Mouse (Mus musculus) lung, embryonic 16.5 days (tissue): Measurements from ENCODE around the gene Mtmr3. TPM values are rescaled to one million over a fixed set of nuclear protein-coding genes. Genes with fewer than 3 reads are reported as not detected.
A peak's percentile ranks its signal among the peaks of the same experiment; 100 is the strongest.
"Not testable (repeated sequence)": the region's sequence is repeated elsewhere in the genome, so short reads cannot be mapped to it uniquely, and the experiment has no call there.

Source experiments
- ATAC-seq: fragments of 200-750 bp; cut with Nextera tagmentation; 2 replicates; pipeline ENCODE4 v1.8.0; 2017; ENCODE audit warnings: low read depth, mild to moderate bottlenecking, moderate library complexity
- H3K27ac ChIP-seq: fragments of 300-500 bp; sonication (generic); 2 replicates; pipeline ENCODE4 v1.5.1; 2014; ENCODE audit warnings: mild to moderate bottlenecking, control low read depth, low read length
- H3K27me3 ChIP-seq: fragments of 300-500 bp; sonication (generic); 2 replicates; pipeline ENCODE4 v1.6.1; 2014; ENCODE audit warnings: low read depth, low read length, mixed read lengths; ENCODE audit not compliant: control insufficient read depth, insufficient read depth
- H3K36me3 ChIP-seq: fragments of 300-500 bp; sonication (generic); 2 replicates; pipeline ENCODE4 v1.6.1; 2014; ENCODE audit warnings: low read length; ENCODE audit not compliant: control insufficient read depth, insufficient read depth
- H3K4me1 ChIP-seq: fragments of 300-500 bp; sonication (generic); replicated peaks from 2 replicates; pipeline ENCODE4 v1.6.1; 2014; ENCODE audit warnings: low read length, mixed read lengths; ENCODE audit not compliant: control insufficient read depth, insufficient read depth
- H3K4me2 ChIP-seq: fragments of 300-500 bp; sonication (generic); 2 replicates; pipeline ENCODE4 v1.6.1; 2014; ENCODE audit warnings: low read depth, low read length, control low read depth
- H3K4me3 ChIP-seq: fragments of 300-500 bp; sonication (generic); 2 replicates; pipeline ENCODE4 v1.5.1; 2014; ENCODE audit warnings: mild to moderate bottlenecking, low read length, control low read depth
- H3K9ac ChIP-seq: fragments of 300-500 bp; sonication (generic); 2 replicates; pipeline ENCODE4 v1.6.1; 2014; ENCODE audit warnings: low read length, control low read depth
- H3K9me3 ChIP-seq: fragments of 300-500 bp; sonication (generic); 2 replicates; pipeline ENCODE4 v1.6.1; 2016; ENCODE audit warnings: low read length; ENCODE audit not compliant: control insufficient read depth
- WGBS: fragments of 180-500 bp; shearing (Covaris S2); extraction: QIAGEN DNeasy Blood & Tissue Kit; methylation state at CpG from one replicate; pipeline ENCODE4 v1.1.7; 2014; 5-methylcytosine and 5-hydroxymethylcytosine counted together
- polyA plus RNA-seq: library from polyadenylated mRNA; unstranded; fragments of >200 nt; fragmentation: Nextera tagmentation; extraction: Ambion mirVana; gene quantifications from 2 replicates; pipeline ENCODE4 v1.2.1, GENCODE M21; 2015

Gene Mtmr3
- polyA plus RNA-seq, 1 experiment from 2014 or later, result 26.1 TPM

- Histone ChIP-seq H3K27ac (no peak overlapping the region), H3K4me1 (no peaks in the 10 kb centered on the region; the same call in 1 of the 2 replicates), H3K9ac (no peak overlapping the region), H3K4me2 (no peak overlapping the region), H3K36me3 (no peaks in the 10 kb centered on the region), H3K4me3 (no peak overlapping the region), H3K9me3 (no peaks in the 10 kb centered on the region), H3K27me3 (no peaks in the 10 kb centered on the region)
- WGBS, result 47% methylated on average over 2 of the region's 2 CpGs
- ATAC-seq, result 0 out of 2 replicates have a peak, but pooled peaks have one; percentile 12
Observed at GRCm38 (mm10) chr11:4578682-4579081, 16.0 kb downstream of the Mtmr3 start.

GRCm38 (mm10) chr11:4577079-4577478 lies 17.6 kb downstream of the Mtmr3 start:
- no peak overlapping the region for H3K27ac ChIP-seq
- H3K36me3 ChIP-seq, result no peaks in the 10 kb centered on the region
- no peak for ATAC-seq
- H3K4me3 ChIP-seq, result no peak overlapping the region
- H3K9ac ChIP-seq, result no peak overlapping the region
- no peaks in the 10 kb centered on the region for H3K27me3 ChIP-seq
- no peaks in the 10 kb centered on the region for H3K4me1 ChIP-seq
- H3K4me2 ChIP-seq, result no peak overlapping the region
- 74% methylated on average over 2 of the region's 2 CpGs for WGBS
- H3K9me3 ChIP-seq, result no peaks in the 10 kb centered on the region

- 73% methylated on average over 2 of the region's 2 CpGs for WGBS
- H3K27ac ChIP-seq, ATAC-seq, H3K4me3 ChIP-seq, H3K9ac ChIP-seq, H3K27me3 ChIP-seq, H3K4me2 ChIP-seq, H3K36me3 ChIP-seq, H3K9me3 ChIP-seq, H3K4me1 ChIP-seq: not testable (repeated sequence)
Observed at GRCm38 (mm10) chr11:4576090-4576732, 18.5 kb downstream of the Mtmr3 start.

GRCm38 (mm10) chr11:4571491-4571901 lies 23.2 kb downstream of the Mtmr3 start:
- H3K4me2 ChIP-seq, result no peak overlapping the region
- 73% methylated on average over 4 of the region's 4 CpGs for WGBS
- H3K9ac ChIP-seq, result no peak overlapping the region
- no peaks in the 10 kb centered on the region for H3K9me3 ChIP-seq
- H3K27me3 ChIP-seq, result no peaks in the 10 kb centered on the region
- no peak overlapping the region for H3K27ac ChIP-seq
- no peak overlapping the region for H3K4me3 ChIP-seq
- no peaks in the 10 kb centered on the region for H3K36me3 ChIP-seq
- H3K4me1 ChIP-seq, result 0 out of 2 replicates have a peak, but pooled peaks cover 3% of the 10 kb centered on the region
- ATAC-seq, result 0 out of 2 replicates have a peak, but pooled peaks have one; percentile 20

GRCm38 (mm10) chr11:4566333-4566732 lies 28.3 kb downstream of the Mtmr3 start:
- Histone ChIP-seq H3K9me3 (no peaks in the 10 kb centered on the region), H3K4me2 (no peak overlapping the region), H3K4me3 (no peak overlapping the region), H3K27ac (no peak overlapping the region), H3K4me1 (no peaks in the 10 kb centered on the region), H3K27me3 (no peaks in the 10 kb centered on the region), H3K36me3 (no peaks in the 10 kb centered on the region), H3K9ac (no peak overlapping the region)
- ATAC-seq, result no peak
- WGBS, result 91% methylated on average over 6 of the region's 6 CpGs

- 80% methylated on average over 2 of the region's 2 CpGs for WGBS
Observed at GRCm38 (mm10) chr11:4565545-4565944, 29.1 kb downstream of the Mtmr3 start.

GRCm38 (mm10) chr11:4553274-4554063 lies 41.2 kb downstream of the Mtmr3 start:
- no peaks in the 10 kb centered on the region for H3K27me3 ChIP-seq
- 86% methylated on average over 2 of the region's 2 CpGs for WGBS
- H3K27ac ChIP-seq, result no peak overlapping the region
- ATAC-seq, result no peak
- H3K9me3 ChIP-seq, result no peaks in the 10 kb centered on the region
- H3K4me3 ChIP-seq, result no peak overlapping the region
- no peak overlapping the region for H3K9ac ChIP-seq
- no peak overlapping the region for H3K4me2 ChIP-seq
- H3K36me3 ChIP-seq, result no peaks in the 10 kb centered on the region
- H3K4me1 ChIP-seq, result no peaks in the 10 kb centered on the region

More at GRCm38 (mm10) chr11:4565545-4565944, 29.1 kb downstream of the Mtmr3 start:
- ATAC-seq, result no peak
- Histone ChIP-seq H3K36me3 (no peaks in the 10 kb centered on the region), H3K27ac (no peak overlapping the region), H3K4me3 (no peak overlapping the region), H3K27me3 (no peaks in the 10 kb centered on the region), H3K9me3 (no peaks in the 10 kb centered on the region), H3K4me1 (no peaks in the 10 kb centered on the region), H3K9ac (no peak overlapping the region), H3K4me2 (no peak overlapping the region)

GRCm38 (mm10) chr11:4547569-4547968 lies 47.1 kb downstream of the Mtmr3 start:
- H3K4me3 ChIP-seq, result no peak overlapping the region
- H3K4me2 ChIP-seq, result no peak overlapping the region
- no peaks in the 10 kb centered on the region; the same call in 1 of the 2 replicates for H3K4me1 ChIP-seq
- no peaks in the 10 kb centered on the region for H3K9me3 ChIP-seq
- no peak overlapping the region for H3K27ac ChIP-seq
- no peaks in the 10 kb centered on the region for H3K27me3 ChIP-seq
- 78% methylated on average over 4 of the region's 4 CpGs for WGBS
- no peak for ATAC-seq
- H3K36me3 ChIP-seq, result no peaks in the 10 kb centered on the region
- H3K9ac ChIP-seq, result no peak overlapping the region

GRCm38 (mm10) chr11:4545976-4546375 lies 48.7 kb downstream of the Mtmr3 start:
- H3K27ac ChIP-seq, result no peak overlapping the region
- no peak overlapping the region for H3K4me2 ChIP-seq
- H3K9me3 ChIP-seq, result no peaks in the 10 kb centered on the region
- no peak overlapping the region for H3K9ac ChIP-seq
- no peak overlapping the region for H3K4me3 ChIP-seq
- no peaks in the 10 kb centered on the region; the same call in 1 of the 2 replicates for H3K4me1 ChIP-seq
- ATAC-seq, result no peak
- no peaks in the 10 kb centered on the region for H3K36me3 ChIP-seq
- 62% methylated on average over 3 of the region's 3 CpGs for WGBS
- no peaks in the 10 kb centered on the region for H3K27me3 ChIP-seq
